Comparison of ENCODE assay signal across 8 mouse cellular contexts in genomic region chr10:80701721-80702535, GRCm38 (mm10). TPM values are rescaled to one million over a fixed set of nuclear protein-coding genes. Genes with fewer than 3 reads are reported as not detected.
DNase-seq lines count a peak whose midpoint lies in the region; ATAC-seq and TF ChIP-seq lines count a peak whose summit lies in the region.

Gene Mob3a, minus strand, starts transcription at chr10:80701977.
Gene Izumo4, plus strand, starts transcription at chr10:80702184.

- H3K4me1 ChIP-seq in forebrain, embryonic 10.5 days = peaks cover 54% of the 10 kb centered on the region
- H3K4me1 ChIP-seq in heart, embryonic 15.5 days (replicated peaks) = peaks cover 41% of the 10 kb centered on the region
- peaks cover 47 to 48% of the 10 kb centered on the region in 2 experiments for H3K4me1 ChIP-seq in liver, embryonic 14.5 days (replicated peaks; ENCODE audit: control insufficient read depth in 2 of 2, insufficient read depth in 2 of 2, low read length in 1 of 2)
- H3K4me1 ChIP-seq in neural tube, embryonic 11.5 days (ENCODE audit: control insufficient read depth, insufficient read depth, low read length) = peaks cover 11% of the 10 kb centered on the region
- peaks cover 6% of the 10 kb centered on the region for H3K4me1 ChIP-seq in stomach, postnatal 0 days (replicated peaks; ENCODE audit: control insufficient read depth, insufficient read depth)

- H3K4me2 ChIP-seq in heart, embryonic 15.5 days = peak within 1 kb of the TSS; percentile 92
- peak within 1 kb of the TSS; percentile 98 for H3K4me2 ChIP-seq in liver, embryonic 14.5 days (ENCODE audit: low read depth)
- peak within 1 kb of the TSS; percentile 71 for H3K4me2 ChIP-seq in neural tube, embryonic 11.5 days (ENCODE audit: low read depth)
- H3K4me2 ChIP-seq in stomach, postnatal 0 days (replicated peaks; ENCODE audit: low read depth) = peak within 1 kb of the TSS; percentile 72

- peak; percentile 29; the same call in 1 of the 2 replicates for TF ChIP-seq EP300 in liver, embryonic 14.5 days (IDR thresholded peaks at IDR 0.05; ENCODE audit: low read depth)
- TF ChIP-seq EP300 in stomach, postnatal 0 days (optimal IDR thresholded peaks at IDR 0.05) = peak; percentile 41

- H3K9me3 ChIP-seq in forebrain, embryonic 10.5 days = no peaks in the 10 kb centered on the region
- no peaks in the 10 kb centered on the region for H3K9me3 ChIP-seq in heart, embryonic 15.5 days (replicated peaks)
- H3K9me3 ChIP-seq in liver, embryonic 14.5 days (ENCODE audit: control insufficient read depth, low read length) = no peaks in the 10 kb centered on the region
- H3K9me3 ChIP-seq in neural tube, embryonic 11.5 days (ENCODE audit: control insufficient read depth, low read length) = no peaks in the 10 kb centered on the region
- H3K9me3 ChIP-seq in stomach, postnatal 0 days (ENCODE audit: control insufficient read depth, low read length) = no peaks in the 10 kb centered on the region

- ATAC-seq in heart, embryonic 15.5 days (replicated peaks; ENCODE audit: insufficient number of reproducible peaks, insufficient read depth, low FRiP score, low read depth) = peak; percentile 97
- ATAC-seq in liver, embryonic 14.5 days (ENCODE audit: insufficient read depth) = peak; percentile 81
- ATAC-seq in neural tube, embryonic 11.5 days (ENCODE audit: insufficient read depth, low FRiP score, low TSS enrichment) = peak; percentile 94
- ATAC-seq in stomach, postnatal 0 days (ENCODE audit: low FRiP score, low TSS enrichment) = peak; percentile 95

- peak within 1 kb of the TSS; percentile 77 for H3K9ac ChIP-seq in heart, embryonic 15.5 days
- peak within 1 kb of the TSS; percentile 62 for H3K9ac ChIP-seq in liver, embryonic 14.5 days (replicated peaks)
- peak within 1 kb of the TSS; percentile 70 for H3K9ac ChIP-seq in neural tube, embryonic 11.5 days (ENCODE audit: low read length)
- H3K9ac ChIP-seq in stomach, postnatal 0 days (ENCODE audit: low read length) = peak within 1 kb of the TSS; percentile 58

- peak within 1 kb of the TSS; percentile 83 for H3K27ac ChIP-seq in forebrain, embryonic 10.5 days
- peak within 1 kb of the TSS; percentile 84 for H3K27ac ChIP-seq in heart, embryonic 15.5 days
- peak within 1 kb of the TSS; percentile 92 for H3K27ac ChIP-seq in liver, embryonic 14.5 days
- H3K27ac ChIP-seq in neural tube, embryonic 11.5 days (ENCODE audit: low read depth, low read length) = peak within 1 kb of the TSS; percentile 76
- peak within 1 kb of the TSS; percentile 86 for H3K27ac ChIP-seq in stomach, postnatal 0 days (replicated peaks)

- peak; percentile 98 to 99 for DNase-seq in CD8-positive naive resting alpha-beta T cell, adult 2 months (ENCODE audit: low read depth in 2 of 2, low spot score in 2 of 2)
- DNase-seq in c-Kit-positive CD71-negative TER-119-negative erythroid progenitor cells, embryonic 14.5 days (ENCODE audit: low read depth) = peak; percentile 97
- peak; percentile 100 for DNase-seq in forebrain, embryonic 10.5 days (ENCODE audit: extremely low spot score, low spot score)
- peak; percentile 99 to 100 for DNase-seq in kidney, postnatal 25 days
- DNase-seq in liver, embryonic 14.5 days (ENCODE audit: low read depth in 3 of 3, low spot score in 3 of 3) = peak; percentile 96 to 97 (median 97)
- peak; percentile 99 for DNase-seq in neural tube, embryonic 11.5 days (ENCODE audit: low spot score)
- DNase-seq in stomach, postnatal 0 days (ENCODE audit: low spot score) = peak; percentile 100

- TF ChIP-seq CTCF in liver, embryonic 14.5 days (IDR thresholded peaks at IDR 0.05; ENCODE audit: low read depth) = peak; percentile 19; the same call in 1 of the 2 replicates
- TF ChIP-seq CTCF in stomach, postnatal 0 days (IDR thresholded peaks at IDR 0.05; ENCODE audit: low read depth) = peak; percentile 39; the same call in 1 of the 2 replicates

- H3K27me3 ChIP-seq in forebrain, embryonic 10.5 days (ENCODE audit: poor library complexity, severe bottlenecking) = no peaks in the 10 kb centered on the region
- no peaks in the 10 kb centered on the region for H3K27me3 ChIP-seq in heart, embryonic 15.5 days
- no peaks in the 10 kb centered on the region for H3K27me3 ChIP-seq in liver, embryonic 14.5 days (ENCODE audit: control insufficient read depth, insufficient read depth, low read length)
- H3K27me3 ChIP-seq in neural tube, embryonic 11.5 days (ENCODE audit: control insufficient read depth, insufficient read depth, low read length) = no peaks in the 10 kb centered on the region
- H3K27me3 ChIP-seq in stomach, postnatal 0 days (ENCODE audit: control insufficient read depth, insufficient read depth, low read length) = no peaks in the 10 kb centered on the region

- H3K36me3 ChIP-seq in forebrain, embryonic 10.5 days (replicated peaks) = peaks cover 39% of the 10 kb centered on the region
- peaks cover 3% of the 10 kb centered on the region; the same call in 1 of the 2 replicates for H3K36me3 ChIP-seq in heart, embryonic 15.5 days
- no peaks in the 10 kb centered on the region for H3K36me3 ChIP-seq in liver, embryonic 14.5 days (replicated peaks; ENCODE audit: control insufficient read depth, insufficient read depth, low read depth)
- no peaks in the 10 kb centered on the region; the same call in none of the 2 replicates for H3K36me3 ChIP-seq in neural tube, embryonic 11.5 days (ENCODE audit: control insufficient read depth, insufficient read depth, low read length)
- H3K36me3 ChIP-seq in stomach, postnatal 0 days (ENCODE audit: control insufficient read depth, insufficient read depth, low read length) = peaks cover 7% of the 10 kb centered on the region

- under 1% methylated on average over 59 of the region's 59 CpGs for WGBS in forebrain, embryonic 10.5 days
- WGBS in heart, embryonic 15.5 days = under 1% methylated on average over 59 of the region's 59 CpGs
- under 1% methylated on average over 59 of the region's 59 CpGs for WGBS in liver, embryonic 14.5 days (ENCODE audit: insufficient replicate concordance)
- under 1% methylated on average over 58 of the region's 59 CpGs for WGBS in neural tube, embryonic 11.5 days
- WGBS in stomach, postnatal 0 days = under 1% methylated on average over 57 of the region's 59 CpGs

- peak within 1 kb of the TSS; percentile 64 for H3K4me3 ChIP-seq in forebrain, embryonic 10.5 days
- peak within 1 kb of the TSS; percentile 73 for H3K4me3 ChIP-seq in heart, embryonic 15.5 days
- H3K4me3 ChIP-seq in liver, embryonic 14.5 days (ENCODE audit: insufficient read depth in 1 of 2, low read depth in 2 of 2, low read length in 2 of 2) = peak within 1 kb of the TSS; percentile 64 to 67
- H3K4me3 ChIP-seq in neural tube, embryonic 11.5 days (ENCODE audit: low read depth, low read length) = peak within 1 kb of the TSS; percentile 56
- peak within 1 kb of the TSS; percentile 53 for H3K4me3 ChIP-seq in stomach, postnatal 0 days (ENCODE audit: low read depth, low read length)

RNA-seq across cellular contexts. Expression of gene Mob3a, which starts in this region (rescaled TPM):
- 53.9 and 54.7 TPM in 2 replicates for polyA plus RNA-seq in forebrain, embryonic 10.5 days (2016; fragmentation: Nextera tagmentation; extraction: Ambion mirVana)
- polyA plus RNA-seq in heart, embryonic 15.5 days (2015; fragmentation: Nextera tagmentation; extraction: Ambion mirVana) = 22.1 and 33.6 TPM in 2 replicates
- 13.0 and 15.8 TPM in 2 replicates for polyA plus RNA-seq in liver, embryonic 14.5 days (2012; rRNA removed)
- polyA plus RNA-seq in liver, embryonic 14.5 days (2014; fragmentation: Nextera tagmentation; extraction: Ambion mirVana) = 14.2 and 16.0 TPM in 2 replicates
- polyA plus RNA-seq in neural tube, embryonic 11.5 days (2014; fragmentation: Nextera tagmentation; extraction: Ambion mirVana) = 58.9 and 60.3 TPM in 2 replicates
- polyA plus RNA-seq in stomach, postnatal 0 days (2015; fragmentation: Nextera tagmentation; extraction: Ambion mirVana) = 22.9 and 23.9 TPM in 2 replicates

RNA-seq across cellular contexts. Expression of gene Izumo4, which starts in this region (rescaled TPM):
- 7.7 and 10.9 TPM in 2 replicates for polyA plus RNA-seq in forebrain, embryonic 10.5 days (2016; fragmentation: Nextera tagmentation; extraction: Ambion mirVana)
- polyA plus RNA-seq in heart, embryonic 15.5 days (2015; fragmentation: Nextera tagmentation; extraction: Ambion mirVana) = 10.4 and 14.6 TPM in 2 replicates
- 9.9 and 11.3 TPM in 2 replicates for polyA plus RNA-seq in liver, embryonic 14.5 days (2012; rRNA removed)
- polyA plus RNA-seq in liver, embryonic 14.5 days (2014; fragmentation: Nextera tagmentation; extraction: Ambion mirVana) = 4.0 and 6.0 TPM in 2 replicates
- polyA plus RNA-seq in neural tube, embryonic 11.5 days (2014; fragmentation: Nextera tagmentation; extraction: Ambion mirVana) = 10.6 and 11.5 TPM in 2 replicates
- polyA plus RNA-seq in stomach, postnatal 0 days (2015; fragmentation: Nextera tagmentation; extraction: Ambion mirVana) = 14.8 and 18.0 TPM in 2 replicates

Comparison
In these comparisons a context has a peak if more than half of its experiments do, and no peak if none do; other contexts are left out.
1. Peak in every context shown above with its lines: DNase-seq, ATAC-seq, H3K4me3 ChIP-seq and H3K27ac ChIP-seq.